Mouse (Mus musculus): Measurements from ENCODE around the gene Ripor3. TPM values are rescaled to one million over a fixed set of nuclear protein-coding genes. Genes with fewer than 3 reads are reported as not detected.

Ripor3 gene
- 0.99 and 1.2 TPM in 2 replicates for polyA plus RNA-seq (2015; fragmentation: Nextera tagmentation; extraction: Ambion mirVana)

GRCm38 (mm10) chr2:168009936-168010668 is at the start of gene Ripor3:
Ripor3 (minus strand) TSS chr2:168010618.

GRCm38 (mm10) chr2:167931985-167932726 is 78.3 kb downstream of the Ripor3 start, which contains the start of gene Ptpn1:
Ptpn1 (plus strand) TSS chr2:167932057.

Other genes starting within 250 kb of the Ripor3 start
- 20.9 and 30.2 TPM in 2 replicates for gene Ptpn1, start 78.6 kb downstream of the Ripor3 start, polyA plus RNA-seq (2015; fragmentation: Nextera tagmentation; extraction: Ambion mirVana)
- gene Pard6b, start 70.4 kb upstream of the Ripor3 start, polyA plus RNA-seq (2015; fragmentation: Nextera tagmentation; extraction: Ambion mirVana) = 0.87 and 1.2 TPM in 2 replicates
- 3.5 and 5.0 TPM in 2 replicates for gene Adnp, start 196.5 kb upstream of the Ripor3 start, polyA plus RNA-seq (2015; fragmentation: Nextera tagmentation; extraction: Ambion mirVana)
- 4.7 and 6.6 TPM in 2 replicates for gene Gm20716, start 219.7 kb upstream of the Ripor3 start, polyA plus RNA-seq (2015; fragmentation: Nextera tagmentation; extraction: Ambion mirVana)
- 131 and 136 TPM in 2 replicates for gene Dpm1, start 220.0 kb upstream of the Ripor3 start, polyA plus RNA-seq (2015; fragmentation: Nextera tagmentation; extraction: Ambion mirVana)
- 4.4 and 5.2 TPM in 2 replicates for gene Mocs3, start 220.0 kb upstream of the Ripor3 start, polyA plus RNA-seq (2015; fragmentation: Nextera tagmentation; extraction: Ambion mirVana)